Mouse (Mus musculus): ENCODE measurements at regions not wholly inside any gene's neighbourhood (a gene's known extent, or its start where the extent isn't known, plus 50 kb on each side); places are given as distances from the start of the nearest gene placed in this dataset.

DNA sequence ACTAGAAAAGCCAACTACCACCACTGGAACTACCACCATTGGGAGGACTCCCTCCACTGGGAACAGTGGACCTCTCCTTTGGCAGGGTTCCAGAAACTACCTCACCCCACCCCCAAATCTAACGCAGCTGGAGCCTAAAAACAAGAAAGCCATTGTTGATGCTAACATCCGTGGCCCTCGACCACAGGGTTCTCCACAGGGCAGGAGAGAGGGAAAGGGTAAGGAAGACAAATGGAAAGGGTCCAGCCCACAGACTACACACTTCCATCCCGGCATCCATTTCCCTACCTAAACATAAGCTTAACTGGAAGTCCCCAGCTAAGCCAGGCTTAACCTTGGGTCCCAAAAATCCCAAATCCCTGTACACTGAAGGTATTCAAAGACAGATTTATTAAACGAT lies 59.0 kb upstream of the Pou3f3 start:
- Histone ChIP-seq H3K4me1 (peaks cover 12% of the 10 kb centered on the region), H3K9me3 (no peaks in the 10 kb centered on the region), H3K27me3 (replicated peaks; ENCODE audit: low read depth, poor library complexity, severe bottlenecking) (0 out of 2 replicates have a peak, but pooled peaks cover 7% of the 10 kb centered on the region), H3K4me3 (no peak overlapping the region), H3K36me3 (replicated peaks) (no peaks in the 10 kb centered on the region), H3K27ac (replicated peaks) (no peak overlapping the region)
- no peak for DNase-seq (ENCODE audit: low spot score)
- WGBS: 54% methylated on average over 5 of the region's 5 CpGs

All from embryonic facial prominence, embryonic 10.5 days (tissue).